Mouse (Mus musculus): ENCODE results near the gene Fn3krp. TPM values are rescaled to one million over a fixed set of nuclear protein-coding genes. Genes with fewer than 3 reads are reported as not detected.

Gene Fn3krp
- total and polyA plus RNA-seq, 2 experiments from 2014 or later = 9.0 to 22.4 TPM

- no peaks in the 10 kb centered on the region for H3K9me3 ChIP-seq (ENCODE audit: low read length)
- no peak overlapping the region for H3K4me2 ChIP-seq (ENCODE audit: low read depth, low read length, poor library complexity, severe bottlenecking)
- H3K27me3 ChIP-seq (ENCODE audit: insufficient read depth, low read length) = no peaks in the 10 kb centered on the region
- DNase-seq (ENCODE audit: low spot score) (peak; percentile 78), ATAC-seq (ENCODE audit: low FRiP score) (peak; percentile 56; the same call in 1 of the 2 replicates)
- H3K27ac ChIP-seq (ENCODE audit: low read depth, low read length) = no peak overlapping the region
- H3K4me3 ChIP-seq (ENCODE audit: low read depth, low read length) = no peak overlapping the region
- no peak overlapping the region for H3K9ac ChIP-seq (replicated peaks; ENCODE audit: low read length, poor library complexity, severe bottlenecking)
- peak; percentile 94 for TF ChIP-seq CTCF (IDR thresholded peaks at IDR 0.05)
- 31% methylated on average over 9 of the region's 9 CpGs for WGBS
- H3K4me1 ChIP-seq (ENCODE audit: insufficient read depth, low read length) = no peaks in the 10 kb centered on the region
- H3K36me3 ChIP-seq (ENCODE audit: insufficient read depth, low read length) = peaks cover 5% of the 10 kb centered on the region
Observed at GRCm38 (mm10) chr11:121475699-121476415, 54.7 kb downstream of the Fn3krp start.

DNA sequence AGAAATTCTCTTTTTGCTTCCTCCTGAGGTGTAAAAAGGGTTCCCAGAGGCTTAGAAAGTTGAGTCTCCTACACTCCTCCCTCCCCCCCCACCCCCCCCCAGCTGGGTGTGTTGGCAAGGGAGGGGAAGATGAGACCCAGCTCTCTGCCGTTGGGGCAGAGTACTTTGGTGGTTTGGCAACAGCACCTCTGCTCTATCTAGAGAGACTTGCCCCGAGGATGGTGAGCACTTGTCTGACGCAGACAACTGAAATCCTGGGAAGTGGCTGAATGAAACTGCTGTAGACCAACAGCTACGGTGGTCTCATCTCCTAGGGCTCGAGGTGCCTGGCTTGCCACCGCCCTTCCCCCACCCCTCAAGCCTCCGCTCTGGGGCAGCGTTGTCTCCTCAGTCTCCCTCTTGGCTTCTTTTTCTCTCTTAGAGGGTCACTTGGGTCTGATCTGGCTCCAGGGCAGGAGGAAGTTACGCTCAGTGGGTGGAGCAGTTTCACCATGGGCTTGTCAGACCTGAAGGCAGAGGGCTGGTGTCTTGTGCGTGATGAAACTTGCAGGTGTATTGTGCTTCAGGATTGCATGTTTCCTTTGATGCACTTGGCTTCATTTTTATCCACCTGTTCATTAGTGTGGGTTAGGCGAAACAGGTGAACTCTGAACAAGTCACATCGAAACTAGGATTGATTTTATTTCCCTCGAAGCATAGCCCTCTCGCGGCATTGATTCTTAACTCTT is 58.4 kb downstream of the Fn3krp start:
- Histone ChIP-seq H3K4me2 (ENCODE audit: low read depth, low read length, poor library complexity, severe bottlenecking) (no peak overlapping the region), H3K27me3 (ENCODE audit: insufficient read depth, low read length) (no peaks in the 10 kb centered on the region), H3K9me3 (ENCODE audit: low read length) (no peaks in the 10 kb centered on the region), H3K27ac (ENCODE audit: low read depth, low read length) (no peak overlapping the region), H3K4me3 (ENCODE audit: low read depth, low read length) (no peak overlapping the region), H3K4me1 (ENCODE audit: insufficient read depth, low read length) (no peaks in the 10 kb centered on the region), H3K36me3 (ENCODE audit: insufficient read depth, low read length) (peaks cover 5% of the 10 kb centered on the region), H3K9ac (replicated peaks; ENCODE audit: low read length, poor library complexity, severe bottlenecking) (no peak overlapping the region)
- no peak for ATAC-seq (ENCODE audit: low FRiP score)
- no peak for DNase-seq (ENCODE audit: low spot score)
- no peak for TF ChIP-seq CTCF (IDR thresholded peaks at IDR 0.05)
- 90% methylated on average over 15 of the region's 15 CpGs for whole genome bisulfite sequencing

Small RNA genes within 50 kb of the gene (microRNA-seq; reads per million reads assigned to microRNA genes)
- not detected for gene Mir7236 (ENCODE audit: borderline number of aligned reads)

Other genes with a start within 250 kb of the Fn3krp start
- 85.2 and 87.4 TPM in 2 replicates for gene Hexdc, start 217.0 kb upstream of the Fn3krp start, total RNA-seq (2014; rRNA removed)
- 37.4 and 38.1 TPM in 2 replicates for gene Hexdc, start 217.0 kb upstream of the Fn3krp start, polyA plus RNA-seq (2015; fragmentation: Nextera tagmentation; extraction: Ambion mirVana)
- gene Ogfod3, start 216.7 kb upstream of the Fn3krp start, total RNA-seq (2014; rRNA removed) = 8.9 and 12.0 TPM in 2 replicates
- 25.2 and 32.5 TPM in 2 replicates for gene Ogfod3, start 216.7 kb upstream of the Fn3krp start, polyA plus RNA-seq (2015; fragmentation: Nextera tagmentation; extraction: Ambion mirVana)
- 26.5 and 29.1 TPM in 2 replicates for gene Cybc1, start 192.1 kb upstream of the Fn3krp start, total RNA-seq (2014; rRNA removed)
- gene Cybc1, start 192.1 kb upstream of the Fn3krp start, polyA plus RNA-seq (2015; fragmentation: Nextera tagmentation; extraction: Ambion mirVana) = 18.7 and 20.9 TPM in 2 replicates
- gene Narf, start 184.1 kb upstream of the Fn3krp start, total RNA-seq (2014; rRNA removed) = 112 and 129 TPM in 2 replicates
- gene Narf, start 184.1 kb upstream of the Fn3krp start, polyA plus RNA-seq (2015; fragmentation: Nextera tagmentation; extraction: Ambion mirVana) = 37.4 and 38.0 TPM in 2 replicates
- 92.5 and 92.9 TPM in 2 replicates for gene Foxk2, start 161.4 kb upstream of the Fn3krp start, total RNA-seq (2014; rRNA removed)
- gene Foxk2, start 161.4 kb upstream of the Fn3krp start, polyA plus RNA-seq (2015; fragmentation: Nextera tagmentation; extraction: Ambion mirVana) = 13.2 and 13.7 TPM in 2 replicates
- gene Wdr45b, start 67.0 kb upstream of the Fn3krp start, total RNA-seq (2014; rRNA removed) = 71.9 and 72.5 TPM in 2 replicates
- 87.1 and 89.2 TPM in 2 replicates for gene Wdr45b, start 67.0 kb upstream of the Fn3krp start, polyA plus RNA-seq (2015; fragmentation: Nextera tagmentation; extraction: Ambion mirVana)
- gene Rab40b, start 33.1 kb upstream of the Fn3krp start, total RNA-seq (2014; rRNA removed) = 15.0 and 18.3 TPM in 2 replicates
- gene Rab40b, start 33.1 kb upstream of the Fn3krp start, polyA plus RNA-seq (2015; fragmentation: Nextera tagmentation; extraction: Ambion mirVana) = 14.8 and 15.7 TPM in 2 replicates
- gene Fn3k, start 13.5 kb downstream of the Fn3krp start, total RNA-seq (2014; rRNA removed) = 2.2 and 8.2 TPM in 2 replicates
- gene Fn3k, start 13.5 kb downstream of the Fn3krp start, polyA plus RNA-seq (2015; fragmentation: Nextera tagmentation; extraction: Ambion mirVana) = 3.7 and 3.9 TPM in 2 replicates
- 87.9 and 104 TPM in 2 replicates for gene Tbcd, start 30.5 kb downstream of the Fn3krp start, total RNA-seq (2014; rRNA removed)
- gene Tbcd, start 30.5 kb downstream of the Fn3krp start, polyA plus RNA-seq (2015; fragmentation: Nextera tagmentation; extraction: Ambion mirVana) = 56.5 and 58.4 TPM in 2 replicates
- 0.33 and 0.71 TPM in 2 replicates for gene Zfp750, start 97.9 kb downstream of the Fn3krp start, total RNA-seq (2014; rRNA removed)
- 0.22 and 0.35 TPM in 2 replicates for gene Zfp750, start 97.9 kb downstream of the Fn3krp start, polyA plus RNA-seq (2015; fragmentation: Nextera tagmentation; extraction: Ambion mirVana)